8 mouse cellular contexts compared by ENCODE assay signal in the genomic region with DNA sequence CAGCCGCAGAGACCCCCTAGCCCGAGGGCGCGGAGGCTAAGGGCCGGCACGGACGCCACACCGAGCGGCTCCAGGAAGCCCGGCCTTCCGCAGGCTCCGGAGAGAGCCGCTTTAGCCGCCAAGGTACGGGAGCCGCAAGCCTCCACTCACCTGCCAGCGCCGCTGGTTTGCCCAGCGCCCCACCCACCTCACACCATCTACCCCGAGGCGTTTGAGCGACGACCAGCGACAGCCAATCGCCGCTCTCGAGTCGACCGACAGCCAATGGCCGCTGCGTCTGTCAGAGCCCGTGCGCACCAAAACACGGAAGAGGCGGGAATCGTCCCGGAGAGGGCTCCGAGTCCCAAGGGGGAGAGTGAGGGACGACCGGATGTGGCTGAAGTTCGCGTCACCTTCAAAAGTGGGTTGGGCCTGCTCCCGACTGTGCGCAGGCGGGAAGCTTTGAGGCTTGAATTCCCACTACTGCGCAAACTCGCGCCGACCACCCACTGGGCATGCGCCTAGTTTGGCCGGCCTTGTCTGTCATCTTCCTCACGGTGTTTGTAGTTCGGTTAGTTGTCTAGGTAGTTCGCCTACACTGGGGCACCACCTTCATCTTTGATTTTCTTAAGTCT. TPM values are rescaled to one million over a fixed set of nuclear protein-coding genes. Genes with fewer than 3 reads are reported as not detected.
A peak's percentile ranks its signal among the peaks of the same experiment; 100 is the strongest.
DNase-seq lines count a peak whose midpoint lies in the region; ATAC-seq and TF ChIP-seq lines count a peak whose summit lies in the region.

A gene (minus strand): TSS at position 206 of the 614 bp plus-strand sequence.

- no peaks in the 10 kb centered on the region for H3K4me1 ChIP-seq in cortical plate, adult 2 months (ENCODE audit: control insufficient read depth, insufficient read depth, low read length)
- H3K4me1 ChIP-seq in megakaryocyte, embryonic 14.5 days, result peaks cover 46% of the 10 kb centered on the region

- peak; percentile 97 for ATAC-seq in activated CD4-positive, CD25-positive, alpha-beta regulatory T cell, adult 4 months

- peak; percentile 95 to 98 for DNase-seq in gastrocnemius, adult 8-10 months (ENCODE audit: low spot score in 2 of 2)
- peak; percentile 96 for DNase-seq in hindlimb bud, embryonic 11.5 days (ENCODE audit: extremely low spot score, low read depth, low spot score)
- peak; percentile 91 to 99 for DNase-seq in left cerebral cortex, adult 8-10 months (ENCODE audit: low spot score in 2 of 2)
- DNase-seq in right cerebral cortex, postnatal 10 days (ENCODE audit: low spot score in 2 of 2), result peak; percentile 100
- peak; percentile 95 for DNase-seq in urinary bladder, postnatal 25 days (ENCODE audit: low spot score)

- TF ChIP-seq CTCF in cortical plate, adult 2 months (IDR thresholded peaks at IDR 0.05; ENCODE audit: extremely low read depth, insufficient read depth, low read length), result no peak

- H3K27me3 ChIP-seq in megakaryocyte, embryonic 14.5 days (replicated peaks), result no peaks in the 10 kb centered on the region

- H3K27ac ChIP-seq in cortical plate, adult 2 months (ENCODE audit: insufficient read depth, low read length), result 0 out of 2 replicates have a peak within 1 kb of the TSS, but pooled peaks have one; percentile 5

- peak; percentile 95 for TF ChIP-seq POLR2A in cortical plate, adult 2 months (IDR thresholded peaks at IDR 0.05; ENCODE audit: extremely low read depth, insufficient read depth, low read length)

- H3K9me3 ChIP-seq in megakaryocyte, embryonic 14.5 days, result no peaks in the 10 kb centered on the region

- peaks cover 50% of the 10 kb centered on the region for H3K36me3 ChIP-seq in megakaryocyte, embryonic 14.5 days (replicated peaks; ENCODE audit: low read length)

- peak within 1 kb of the TSS; percentile 77 for H3K4me3 ChIP-seq in cortical plate, adult 2 months (ENCODE audit: insufficient read depth, low read length)
- peak within 1 kb of the TSS; percentile 93 for H3K4me3 ChIP-seq in megakaryocyte, embryonic 14.5 days (replicated peaks)

RNA-seq across cellular contexts. Expression of the gene that starts here (rescaled TPM):
- polyA plus RNA-seq in activated CD4-positive, CD25-positive, alpha-beta regulatory T cell, adult 4 months (2017; shearing (Covaris generic)), result 10 to 100 TPM; 18.1 to 21.7 TPM
- 27.6 and 33.6 TPM in 2 replicates for polyA plus RNA-seq in cortical plate, adult 2 months (2012; rRNA removed)
- 1 to 10 TPM; 4.5 to 9.6 (median 7.2) TPM for total RNA-seq in gastrocnemius, adult 8-10 months (2022)
- 10 to 100 TPM; 30.2 to 34.9 (median 33.3) TPM for total RNA-seq in left cerebral cortex, adult 8-10 months (2022)
- 1.3 and 4.9 TPM in 2 replicates for polyA plus RNA-seq in megakaryocyte, embryonic 14.5 days (2012; ENCODE audit: insufficient read depth, low replicate concordance)

Comparison
In these comparisons a context has a peak if more than half of its experiments do, and no peak if none do; other contexts are left out.
1. Peak in every context shown above with its lines: DNase-seq, ATAC-seq, H3K4me3 ChIP-seq and H3K27ac ChIP-seq.